Mouse (Mus musculus): ENCODE measurements at regions not wholly inside any gene's neighbourhood (a gene's known extent, or its start where the extent isn't known, plus 50 kb on each side); places are given as distances from the start of the nearest gene placed in this dataset.

DNA sequence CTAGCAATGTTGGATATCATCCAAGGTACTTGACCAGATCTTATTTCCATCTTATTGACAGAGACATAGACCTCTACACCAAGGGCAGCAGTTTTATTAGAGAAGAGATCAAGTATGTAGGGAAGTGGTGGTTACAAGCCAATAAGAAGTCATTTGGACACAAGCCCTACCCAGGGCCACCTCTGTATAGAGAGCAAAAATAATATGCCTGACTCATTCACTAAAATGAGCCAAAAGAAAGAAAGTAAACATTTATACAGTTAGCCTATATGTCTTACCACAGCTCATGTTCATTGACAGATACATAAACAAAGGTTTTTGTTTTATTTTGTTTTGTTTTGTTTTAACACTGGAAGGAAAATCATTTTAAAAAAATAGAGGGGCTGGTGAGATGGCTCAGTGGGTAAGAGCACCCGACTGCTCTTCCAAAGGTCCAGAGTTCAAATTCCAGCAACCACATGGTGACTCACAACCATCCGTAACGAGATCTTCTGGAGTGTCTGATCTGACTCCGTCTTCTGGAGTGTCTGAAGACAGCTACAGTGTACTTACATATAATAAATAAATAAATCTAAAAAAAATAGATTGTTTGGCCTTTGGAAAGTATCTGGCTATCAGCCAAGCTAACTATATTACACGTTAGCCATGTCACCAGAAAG is 76.9 kb downstream of the Rlim start:
- Histone ChIP-seq H3K27me3 (ENCODE audit: insufficient read depth, low read length) (no peaks in the 10 kb centered on the region), H3K36me3 (ENCODE audit: insufficient read depth) (no peaks in the 10 kb centered on the region), H3K9me3 (ENCODE audit: low read length) (no peaks in the 10 kb centered on the region), H3K4me1 (ENCODE audit: insufficient read depth) (no peaks in the 10 kb centered on the region), H3K4me3 (ENCODE audit: low read depth, low read length) (no peak overlapping the region), H3K27ac (ENCODE audit: low read depth, low read length) (no peak overlapping the region), H3K9ac (no peak overlapping the region), H3K4me2 (ENCODE audit: low read depth) (no peak overlapping the region)
- TF ChIP-seq CTCF (IDR thresholded peaks at IDR 0.05; ENCODE audit: low read depth): no peak
- 86% methylated on average over 5 of the region's 5 CpGs for WGBS
- no peak for DNase-seq
- no peak for ATAC-seq

DNA sequence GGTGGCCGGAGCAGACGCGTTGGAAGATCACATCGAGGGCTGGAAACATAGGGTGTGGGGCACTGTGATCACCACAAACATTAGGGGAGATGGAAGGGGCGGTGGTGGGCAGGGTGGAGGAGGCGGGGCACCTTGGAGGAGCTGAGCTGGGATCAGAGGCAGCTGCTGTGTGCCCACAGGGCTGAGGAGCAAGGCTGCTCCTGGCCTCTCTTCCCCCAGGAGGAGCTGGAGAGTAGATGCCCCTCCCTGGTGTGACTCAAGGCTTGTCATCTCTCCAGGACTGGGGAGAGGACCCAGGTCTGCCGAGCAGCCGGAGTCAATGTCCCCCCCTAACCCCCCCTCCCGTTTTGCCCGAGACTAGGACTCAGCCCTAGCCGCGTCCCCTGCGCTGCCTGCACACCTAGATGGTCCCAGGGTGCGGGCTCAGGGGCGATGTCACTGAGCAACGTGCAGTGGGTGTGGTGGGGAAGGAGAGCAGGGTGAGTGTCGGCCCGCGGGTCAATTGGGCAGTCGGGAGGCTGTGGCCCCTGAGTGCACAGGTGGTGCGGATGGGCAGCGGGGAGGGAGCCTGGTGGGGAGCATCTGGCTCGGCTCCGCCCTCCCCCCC is 57.6 kb upstream of the Slc16a2 start:
- Histone ChIP-seq H3K27ac (ENCODE audit: low read depth, low read length) (no peak overlapping the region), H3K4me1 (ENCODE audit: insufficient read depth) (no peaks in the 10 kb centered on the region), H3K36me3 (ENCODE audit: insufficient read depth) (no peaks in the 10 kb centered on the region), H3K4me3 (ENCODE audit: low read depth, low read length) (no peak overlapping the region), H3K9ac (no peak overlapping the region), H3K27me3 (ENCODE audit: insufficient read depth, low read length) (no peaks in the 10 kb centered on the region), H3K9me3 (ENCODE audit: low read length) (no peaks in the 10 kb centered on the region), H3K4me2 (ENCODE audit: low read depth) (peak overlapping the region; percentile 28; the same call in 1 of the 2 replicates)
- ATAC-seq (no peak; the same call in 1 of the 2 replicates), DNase-seq (no peak)
- TF ChIP-seq CTCF (IDR thresholded peaks at IDR 0.05; ENCODE audit: low read depth): no peak
- 32% methylated on average over 24 of the region's 24 CpGs for WGBS
